Comparison of ENCODE assay signal across 7 mouse cellular contexts in genomic region chr17:27028284-27028795, GRCm38 (mm10). TPM values are rescaled to one million over a fixed set of nuclear protein-coding genes. Genes with fewer than 3 reads are reported as not detected.
A peak's percentile ranks its signal among the peaks of the same experiment; 100 is the strongest.
DNase-seq lines count a peak whose midpoint lies in the region; ATAC-seq lines count a peak whose summit lies in the region.

No protein-coding gene starts in this region.

- no peaks in the 10 kb centered on the region for H3K9me3 ChIP-seq in embryonic facial prominence, embryonic 10.5 days
- H3K9me3 ChIP-seq in limb, embryonic 11.5 days (ENCODE audit: control insufficient read depth, low read length): no peaks in the 10 kb centered on the region
- no peaks in the 10 kb centered on the region for H3K9me3 ChIP-seq in midbrain, embryonic 14.5 days (ENCODE audit: control insufficient read depth, low read length)

- H3K36me3 ChIP-seq in embryonic facial prominence, embryonic 10.5 days (replicated peaks): peaks cover 32% of the 10 kb centered on the region
- peaks cover 9% of the 10 kb centered on the region for H3K36me3 ChIP-seq in limb, embryonic 11.5 days (ENCODE audit: control insufficient read depth, insufficient read depth, low read length)
- peaks cover 16% of the 10 kb centered on the region for H3K36me3 ChIP-seq in midbrain, embryonic 14.5 days (ENCODE audit: control insufficient read depth, insufficient read depth, low read length)

- ATAC-seq in limb, embryonic 11.5 days (ENCODE audit: insufficient number of reproducible peaks, low FRiP score, low TSS enrichment, low read depth): peak; percentile 44; the same call in 1 of the 2 replicates
- ATAC-seq in midbrain, embryonic 14.5 days (ENCODE audit: low FRiP score, low TSS enrichment): peak; percentile 72

- peak; percentile 94 for DNase-seq in adrenal gland, postnatal 10 days
- DNase-seq in embryonic facial prominence, embryonic 10.5 days (ENCODE audit: low spot score): peak; percentile 93
- DNase-seq in heart, adult 11 months: peak; percentile 99
- DNase-seq in kidney, adult 18-20 months: peak; percentile 93
- peak; percentile 97 for DNase-seq in limb, embryonic 11.5 days (ENCODE audit: low spot score)
- peak; percentile 91 for DNase-seq in midbrain, embryonic 14.5 days
- DNase-seq in spleen, adult 18-20 months: peak; percentile 83 to 85

- peak overlapping the region; percentile 81 for H3K4me3 ChIP-seq in embryonic facial prominence, embryonic 10.5 days
- H3K4me3 ChIP-seq in limb, embryonic 11.5 days (ENCODE audit: low read depth, low read length): peak overlapping the region; percentile 79
- peak overlapping the region; percentile 61 for H3K4me3 ChIP-seq in midbrain, embryonic 14.5 days (replicated peaks; ENCODE audit: low read depth, low read length)

- peak overlapping the region; percentile 89 for H3K4me2 ChIP-seq in limb, embryonic 11.5 days (ENCODE audit: low read depth, severe bottlenecking)
- peak overlapping the region; percentile 68 for H3K4me2 ChIP-seq in midbrain, embryonic 14.5 days (ENCODE audit: low read length)

- no peaks in the 10 kb centered on the region for H3K27me3 ChIP-seq in embryonic facial prominence, embryonic 10.5 days (replicated peaks; ENCODE audit: low read depth, poor library complexity, severe bottlenecking)
- no peaks in the 10 kb centered on the region for H3K27me3 ChIP-seq in limb, embryonic 11.5 days (ENCODE audit: control insufficient read depth, insufficient read depth, low read length)
- no peaks in the 10 kb centered on the region for H3K27me3 ChIP-seq in midbrain, embryonic 14.5 days (ENCODE audit: control insufficient read depth, insufficient read depth, low read length)

- 4% methylated on average over 19 of the region's 19 CpGs for WGBS in embryonic facial prominence, embryonic 10.5 days
- WGBS in limb, embryonic 11.5 days: 0% methylated on average over 19 of the region's 19 CpGs
- WGBS in midbrain, embryonic 14.5 days: under 1% methylated on average over 19 of the region's 19 CpGs

- peak overlapping the region; percentile 96 for H3K27ac ChIP-seq in embryonic facial prominence, embryonic 10.5 days (replicated peaks)
- peak overlapping the region; percentile 79 for H3K27ac ChIP-seq in limb, embryonic 11.5 days (replicated peaks; ENCODE audit: low read depth, low read length)
- H3K27ac ChIP-seq in midbrain, embryonic 14.5 days (replicated peaks; ENCODE audit: low read depth, low read length): peak overlapping the region; percentile 75

- peaks cover 37% of the 10 kb centered on the region for H3K4me1 ChIP-seq in embryonic facial prominence, embryonic 10.5 days
- H3K4me1 ChIP-seq in limb, embryonic 11.5 days (ENCODE audit: control insufficient read depth, insufficient read depth, low read length): peaks cover 7% of the 10 kb centered on the region
- peaks cover 11% of the 10 kb centered on the region for H3K4me1 ChIP-seq in midbrain, embryonic 14.5 days (ENCODE audit: control insufficient read depth, insufficient read depth, low read length)

- peak overlapping the region; percentile 96 for H3K9ac ChIP-seq in limb, embryonic 11.5 days (ENCODE audit: low read length)
- peak overlapping the region; percentile 90 for H3K9ac ChIP-seq in midbrain, embryonic 14.5 days (replicated peaks; ENCODE audit: low read length)

RNA-seq across cellular contexts. Expression of gene Bak1, which starts 0.5 kb away (rescaled TPM):
- total RNA-seq in adrenal gland, postnatal 10 days (2021): 10 to 100 TPM; 35.4 to 42.4 TPM
- 2.8 and 3.3 TPM in 2 replicates for polyA plus RNA-seq in embryonic facial prominence, embryonic 10.5 days (2016; fragmentation: Nextera tagmentation; extraction: Ambion mirVana)
- polyA plus RNA-seq in limb, embryonic 11.5 days (2014; fragmentation: Nextera tagmentation; extraction: Ambion mirVana): 10.9 and 15.6 TPM in 2 replicates
- 5.5 and 5.8 TPM in 2 replicates for polyA plus RNA-seq in midbrain, embryonic 14.5 days (2014; fragmentation: Nextera tagmentation; extraction: Ambion mirVana)

RNA-seq across cellular contexts. Expression of gene Itpr3, which starts 28.8 kb away (rescaled TPM):
- total RNA-seq in adrenal gland, postnatal 10 days (2021): 1 to 10 TPM; 8.7 to 9.7 TPM
- polyA plus RNA-seq in embryonic facial prominence, embryonic 10.5 days (2016; fragmentation: Nextera tagmentation; extraction: Ambion mirVana): 2.3 and 4.0 TPM in 2 replicates
- polyA plus RNA-seq in limb, embryonic 11.5 days (2014; fragmentation: Nextera tagmentation; extraction: Ambion mirVana): 2.5 and 3.0 TPM in 2 replicates
- 0.51 and 0.82 TPM in 2 replicates for polyA plus RNA-seq in midbrain, embryonic 14.5 days (2014; fragmentation: Nextera tagmentation; extraction: Ambion mirVana)

RNA-seq across cellular contexts. Expression of gene Zbtb9, which starts 55.4 kb away (rescaled TPM):
- total RNA-seq in adrenal gland, postnatal 10 days (2021): 1 to 10 TPM; 5.2 to 7.4 TPM
- 20.1 and 20.6 TPM in 2 replicates for polyA plus RNA-seq in embryonic facial prominence, embryonic 10.5 days (2016; fragmentation: Nextera tagmentation; extraction: Ambion mirVana)
- 11.5 and 14.0 TPM in 2 replicates for polyA plus RNA-seq in limb, embryonic 11.5 days (2014; fragmentation: Nextera tagmentation; extraction: Ambion mirVana)
- 8.7 and 11.3 TPM in 2 replicates for polyA plus RNA-seq in midbrain, embryonic 14.5 days (2014; fragmentation: Nextera tagmentation; extraction: Ambion mirVana)

Comparison
In these comparisons a context has a peak if more than half of its experiments do, and no peak if none do; other contexts are left out.
1. Peak in every context shown above with its lines: DNase-seq, ATAC-seq, H3K4me3 ChIP-seq and H3K27ac ChIP-seq.